In genomic region chr4:134019210-134019609, GRCm38 (mm10) we compare ENCODE assay signal across 14 mouse cellular contexts. TPM values are rescaled to one million over a fixed set of nuclear protein-coding genes. Genes with fewer than 3 reads are reported as not detected.
DNase-seq lines count a peak whose midpoint lies in the region; ATAC-seq and TF ChIP-seq lines count a peak whose summit lies in the region.
"Had no signal": no experiment of that assay in that cellular context is flagged by ENCODE, and none has a peak within 500 bp of the region (broad histone marks: within the 10 kb centered on the region; RNA-seq: fewer than 3 reads in every experiment).

No protein-coding gene starts in this region.

- no peaks in the 10 kb centered on the region for H3K9me3 ChIP-seq in kidney, embryonic 15.5 days (replicated peaks)
- H3K9me3 ChIP-seq in forebrain, embryonic 13.5 days (replicated peaks): no peaks in the 10 kb centered on the region
- no peaks in the 10 kb centered on the region for H3K9me3 ChIP-seq in liver, embryonic 13.5 days (replicated peaks)
- H3K9me3 ChIP-seq: lung, embryonic 15.5 days; stomach, embryonic 15.5 days had no signal

- peaks cover 42% of the 10 kb centered on the region for H3K4me1 ChIP-seq in kidney, embryonic 15.5 days
- H3K4me1 ChIP-seq in kidney, adult 2 months (ENCODE audit: control insufficient read depth, insufficient read depth, low read length): no peaks in the 10 kb centered on the region
- peaks cover 44% of the 10 kb centered on the region for H3K4me1 ChIP-seq in forebrain, embryonic 13.5 days
- peaks cover 4% of the 10 kb centered on the region for H3K4me1 ChIP-seq in liver, embryonic 13.5 days (replicated peaks)
- H3K4me1 ChIP-seq in heart, adult 2 months (ENCODE audit: control insufficient read depth, insufficient read depth, low read length): no peaks in the 10 kb centered on the region

- peaks cover 52% of the 10 kb centered on the region for H3K27me3 ChIP-seq in kidney, embryonic 15.5 days
- peaks cover 3% of the 10 kb centered on the region; the same call in 1 of the 2 replicates for H3K27me3 ChIP-seq in kidney, adult 2 months (replicated peaks; ENCODE audit: control insufficient read depth, insufficient read depth, low read length)
- peaks cover 41% of the 10 kb centered on the region for H3K27me3 ChIP-seq in forebrain, embryonic 13.5 days
- H3K27me3 ChIP-seq in liver, embryonic 13.5 days: peaks cover 67% of the 10 kb centered on the region
- peaks cover 11% of the 10 kb centered on the region for H3K27me3 ChIP-seq in heart, adult 2 months (ENCODE audit: control insufficient read depth, insufficient read depth, low read length)

- DNase-seq in kidney, adult 2 months: no peak
- no peak for DNase-seq in liver, embryonic 13.5 days
- peak; percentile 58 for DNase-seq in retina, embryonic 14.5 days (ENCODE audit: low spot score)
- DNase-seq in spleen, adult 12 weeks (ENCODE audit: low spot score): no peak
- DNase-seq in right cerebral cortex, adult 2 months (ENCODE audit: low spot score in 2 of 2): no peak
- no peak for DNase-seq in heart, adult 2 months

- no peak overlapping the region for H3K9ac ChIP-seq in kidney, embryonic 15.5 days
- H3K9ac ChIP-seq in forebrain, embryonic 13.5 days: 0 out of 2 replicates have a peak overlapping the region, but pooled peaks have one; percentile 21
- no peak overlapping the region for H3K9ac ChIP-seq in liver, embryonic 13.5 days
- no peak overlapping the region for H3K9ac ChIP-seq in heart, adult 2 months (ENCODE audit: low read depth, low read length)
- H3K9ac ChIP-seq: lung, embryonic 15.5 days; stomach, embryonic 15.5 days had no signal

- no peak overlapping the region for H3K27ac ChIP-seq in kidney, embryonic 15.5 days
- no peak overlapping the region for H3K27ac ChIP-seq in kidney, adult 2 months (ENCODE audit: insufficient read depth, low read depth, low read length)
- H3K27ac ChIP-seq in forebrain, embryonic 13.5 days: peak overlapping the region; percentile 54; the same call in 1 of the 2 replicates
- peak overlapping the region; percentile 66 for H3K27ac ChIP-seq in liver, embryonic 13.5 days
- no peak overlapping the region for H3K27ac ChIP-seq in heart, adult 2 months
- H3K27ac ChIP-seq: lung, embryonic 15.5 days; stomach, embryonic 15.5 days had no signal

- intact Hi-C loops in heart, adult 2 months (cut with DNase I): no loop called here

- no peak for TF ChIP-seq CTCF in kidney, adult 2 months (conservative IDR thresholded peaks at IDR 0.05; ENCODE audit: insufficient read depth, insufficient read length, low read depth, low read length)
- TF ChIP-seq CTCF in heart, adult 2 months (IDR thresholded peaks at IDR 0.05): no peak

- H3K79me2 ChIP-seq in heart, adult 2 months (replicated peaks; ENCODE audit: control insufficient read depth, insufficient read depth, low read length): no peaks in the 10 kb centered on the region

- no peak overlapping the region for H3K4me3 ChIP-seq in kidney, embryonic 15.5 days (replicated peaks)
- H3K4me3 ChIP-seq in kidney, adult 2 months (ENCODE audit: insufficient read depth, low read depth, low read length): no peak overlapping the region
- peak overlapping the region; percentile 22; the same call in 1 of the 2 replicates for H3K4me3 ChIP-seq in forebrain, embryonic 13.5 days
- 0 out of 2 replicates have a peak overlapping the region, but pooled peaks have one; percentile 9 for H3K4me3 ChIP-seq in liver, embryonic 13.5 days (replicated peaks)
- no peak overlapping the region for H3K4me3 ChIP-seq in heart, adult 2 months
- H3K4me3 ChIP-seq: erythroblast, embryonic 14.5 days; lung, embryonic 15.5 days; stomach, embryonic 15.5 days had no signal

- H3K4me2 ChIP-seq in kidney, embryonic 15.5 days: 0 out of 2 replicates have a peak overlapping the region, but pooled peaks have one; percentile 54
- H3K4me2 ChIP-seq in forebrain, embryonic 13.5 days: peak overlapping the region; percentile 58
- peak overlapping the region; percentile 49 for H3K4me2 ChIP-seq in liver, embryonic 13.5 days
- H3K4me2 ChIP-seq: lung, embryonic 15.5 days had no signal

- ATAC-seq in kidney, embryonic 15.5 days (replicated peaks; ENCODE audit: low FRiP score): no peak
- no peak for ATAC-seq in forebrain, embryonic 13.5 days
- peak; percentile 54 for ATAC-seq in liver, embryonic 13.5 days (ENCODE audit: low read depth)
- ATAC-seq: activated CD4-positive, CD25-positive, alpha-beta regulatory T cell, adult 4 months had no signal

- 0% methylated on average over 8 of the region's 10 CpGs for WGBS in kidney, embryonic 15.5 days
- WGBS in kidney, adult 2 months: under 1% methylated on average over 10 of the region's 10 CpGs
- WGBS in forebrain, embryonic 13.5 days: 4% methylated on average over 6 of the region's 10 CpGs
- WGBS in liver, embryonic 13.5 days (ENCODE audit: insufficient replicate concordance): 3% methylated on average over 9 of the region's 10 CpGs
- 2% methylated on average over 10 of the region's 10 CpGs for WGBS in heart, adult 2 months

- no peaks in the 10 kb centered on the region for H3K36me3 ChIP-seq in kidney, embryonic 15.5 days
- H3K36me3 ChIP-seq in kidney, adult 2 months (ENCODE audit: control insufficient read depth, insufficient read depth, low read length): no peaks in the 10 kb centered on the region
- no peaks in the 10 kb centered on the region for H3K36me3 ChIP-seq in forebrain, embryonic 13.5 days (ENCODE audit: poor library complexity, severe bottlenecking)
- H3K36me3 ChIP-seq in liver, embryonic 13.5 days: no peaks in the 10 kb centered on the region
- H3K36me3 ChIP-seq in heart, adult 2 months (ENCODE audit: control insufficient read depth, insufficient read depth, low read length): no peaks in the 10 kb centered on the region
- H3K36me3 ChIP-seq: lung, embryonic 15.5 days; stomach, embryonic 15.5 days had no signal

- TF ChIP-seq EP300 in heart, adult 2 months (IDR thresholded peaks at IDR 0.05; ENCODE audit: insufficient read depth, low read depth, low read length): no peak

- TF ChIP-seq POLR2A in kidney, adult 2 months (IDR thresholded peaks at IDR 0.05; ENCODE audit: low read depth, low read length): no peak
- no peak for TF ChIP-seq POLR2A in heart, adult 2 months (IDR thresholded peaks at IDR 0.05; ENCODE audit: insufficient read depth, low read depth, low read length)

RNA-seq across cellular contexts. Expression of gene Lin28a, which starts 0.6 kb away (rescaled TPM):
- 0.17 and 0.18 TPM in 2 replicates for polyA plus RNA-seq in kidney, embryonic 15.5 days (2015; fragmentation: Nextera tagmentation; extraction: Ambion mirVana)
- polyA plus RNA-seq in kidney, adult 2 months (2012; rRNA removed): not detected in 2 replicates
- 0.15 and 0.34 TPM in 2 replicates for polyA plus RNA-seq in forebrain, embryonic 13.5 days (2015; fragmentation: Nextera tagmentation; extraction: Ambion mirVana)
- polyA plus RNA-seq in liver, embryonic 13.5 days (2015; fragmentation: Nextera tagmentation; extraction: Ambion mirVana): 1.8 and 2.0 TPM in 2 replicates
- not detected for total RNA-seq in heart, adult 2 months (2021)
- polyA plus RNA-seq in heart, adult 2 months (2012; rRNA removed): not detected in 2 replicates
- polyA plus RNA-seq: activated CD4-positive, CD25-positive, alpha-beta regulatory T cell, adult 4 months; erythroblast, embryonic 14.5 days; large intestine, adult 2 months had no signal

RNA-seq across cellular contexts. Expression of gene Dhdds, which starts 18.5 kb away (rescaled TPM):
- polyA plus RNA-seq in kidney, embryonic 15.5 days (2015; fragmentation: Nextera tagmentation; extraction: Ambion mirVana): 47.4 and 48.4 TPM in 2 replicates
- polyA plus RNA-seq in kidney, adult 2 months (2012; rRNA removed): 32.0 and 37.0 TPM in 2 replicates
- polyA plus RNA-seq in forebrain, embryonic 13.5 days (2015; fragmentation: Nextera tagmentation; extraction: Ambion mirVana): 47.1 and 47.6 TPM in 2 replicates
- 19.7 and 23.5 TPM in 2 replicates for polyA plus RNA-seq in liver, embryonic 13.5 days (2015; fragmentation: Nextera tagmentation; extraction: Ambion mirVana)
- total RNA-seq in heart, adult 2 months (2021): 10 to 100 TPM; 28.3 to 28.8 TPM
- polyA plus RNA-seq in heart, adult 2 months (2012; rRNA removed): 21.6 and 34.2 TPM in 2 replicates

RNA-seq across cellular contexts. Expression of gene Zfp683, which starts 34.4 kb away (rescaled TPM):
- not detected in 2 replicates for polyA plus RNA-seq in kidney, embryonic 15.5 days (2015; fragmentation: Nextera tagmentation; extraction: Ambion mirVana)
- polyA plus RNA-seq in kidney, adult 2 months (2012; rRNA removed): 0.52 and 0.81 TPM in 2 replicates
- not detected in 2 replicates for polyA plus RNA-seq in forebrain, embryonic 13.5 days (2015; fragmentation: Nextera tagmentation; extraction: Ambion mirVana)
- polyA plus RNA-seq in liver, embryonic 13.5 days (2015; fragmentation: Nextera tagmentation; extraction: Ambion mirVana): not detected in 2 replicates
- total RNA-seq in heart, adult 2 months (2021): not detected
- not detected in 2 replicates for polyA plus RNA-seq in heart, adult 2 months (2012; rRNA removed)
- polyA plus RNA-seq: erythroblast, embryonic 14.5 days; heart, embryonic 14.5 days; lung, embryonic 15.5 days; stomach, embryonic 15.5 days had no signal

RNA-seq across cellular contexts. Expression of gene Crybg2, which starts 41.4 kb away (rescaled TPM):
- polyA plus RNA-seq in kidney, embryonic 15.5 days (2015; fragmentation: Nextera tagmentation; extraction: Ambion mirVana): 3.9 and 4.4 TPM in 2 replicates
- polyA plus RNA-seq in kidney, adult 2 months (2012; rRNA removed): 0.69 and 1.0 TPM in 2 replicates
- 0.47 and 0.53 TPM in 2 replicates for polyA plus RNA-seq in forebrain, embryonic 13.5 days (2015; fragmentation: Nextera tagmentation; extraction: Ambion mirVana)
- 0.22 and 0.25 TPM in 2 replicates for polyA plus RNA-seq in liver, embryonic 13.5 days (2015; fragmentation: Nextera tagmentation; extraction: Ambion mirVana)
- total RNA-seq in heart, adult 2 months (2021): not detected
- 0.49 TPM in 1 of 2 replicates, not detected in the other for polyA plus RNA-seq in heart, adult 2 months (2012; rRNA removed)
- polyA plus RNA-seq: erythroblast, embryonic 14.5 days had no signal

RNA-seq across cellular contexts. Expression of gene Hmgn2, which starts 50.8 kb away (rescaled TPM):
- polyA plus RNA-seq in kidney, embryonic 15.5 days (2015; fragmentation: Nextera tagmentation; extraction: Ambion mirVana): 2,667 and 2,783 TPM in 2 replicates
- 12.2 and 21.9 TPM in 2 replicates for polyA plus RNA-seq in kidney, adult 2 months (2012; rRNA removed)
- polyA plus RNA-seq in forebrain, embryonic 13.5 days (2015; fragmentation: Nextera tagmentation; extraction: Ambion mirVana): 3,166 and 3,367 TPM in 2 replicates
- 779 and 917 TPM in 2 replicates for polyA plus RNA-seq in liver, embryonic 13.5 days (2015; fragmentation: Nextera tagmentation; extraction: Ambion mirVana)
- total RNA-seq in heart, adult 2 months (2021): 100 to 1,000 TPM in 1 of 2 experiments, 10 to 100 TPM in 1; 92.3 to 109 TPM
- polyA plus RNA-seq in heart, adult 2 months (2012; rRNA removed): 23.1 and 59.6 TPM in 2 replicates

Comparison
In these comparisons a context has a peak if more than half of its experiments do, and no peak if none do; other contexts are left out.
1. H3K27ac ChIP-seq: peak in forebrain, embryonic 13.5 days (single experiment) and liver, embryonic 13.5 days (single experiment); none in kidney, embryonic 15.5 days (single experiment), kidney, adult 2 months (single experiment) and heart, adult 2 months (single experiment).
2. H3K4me3 ChIP-seq: peak in forebrain, embryonic 13.5 days (single experiment) and liver, embryonic 13.5 days (single experiment); none in kidney, embryonic 15.5 days (single experiment), kidney, adult 2 months (single experiment) and heart, adult 2 months (single experiment).
3. Peak in every context shown above with its lines, with median percentiles within 50 percentile points of each other: H3K4me2 ChIP-seq.